Mouse (Mus musculus): ENCODE data around the gene Scarf1. TPM values are rescaled to one million over a fixed set of nuclear protein-coding genes. Genes with fewer than 3 reads are reported as not detected.

The Scarf1 gene
- not detected for polyA plus RNA-seq (2014; fragmentation: Illumina TruSeq; extraction: RNeasy Lipid Tissue Mini Kit (QIAGEN cat#74804); ENCODE audit: low read depth, low replicate concordance)

GRCm38 (mm10) chr11:75513336-75513735, at the start of gene Scarf1:
Scarf1 (plus strand) TSS chr11:75513540.

GRCm38 (mm10) chr11:75486601-75487285, 26.6 kb upstream of the Scarf1 start, which contains the start of gene Prpf8:
Prpf8 (plus strand) TSS chr11:75486816.

GRCm38 (mm10) chr11:75509741-75510626, 3.4 kb upstream of the Scarf1 start, which contains the start of gene Rilp:
Rilp (plus strand) TSS chr11:75510094.

GRCm38 (mm10) chr11:75531469-75532242, 18.3 kb downstream of the Scarf1 start, which contains the start of gene Slc43a2:
Slc43a2 (plus strand) TSS chr11:75531694.

Other genes with a start within 250 kb of the Scarf1 start
- 25.2 TPM for gene Rpa1, start 165.2 kb upstream of the Scarf1 start, polyA plus RNA-seq (2014; fragmentation: Illumina TruSeq; extraction: RNeasy Lipid Tissue Mini Kit (QIAGEN cat#74804); ENCODE audit: low read depth, low replicate concordance)
- gene Smyd4, start 165.1 kb upstream of the Scarf1 start, polyA plus RNA-seq (2014; fragmentation: Illumina TruSeq; extraction: RNeasy Lipid Tissue Mini Kit (QIAGEN cat#74804); ENCODE audit: low read depth, low replicate concordance) = 2.5 TPM
- 1.6 TPM for gene Serpinf1, start 90.8 kb upstream of the Scarf1 start, polyA plus RNA-seq (2014; fragmentation: Illumina TruSeq; extraction: RNeasy Lipid Tissue Mini Kit (QIAGEN cat#74804); ENCODE audit: low read depth, low replicate concordance)
- not detected for gene Serpinf2, start 73.9 kb upstream of the Scarf1 start, polyA plus RNA-seq (2014; fragmentation: Illumina TruSeq; extraction: RNeasy Lipid Tissue Mini Kit (QIAGEN cat#74804); ENCODE audit: low read depth, low replicate concordance)
- gene Wdr81, start 58.8 kb upstream of the Scarf1 start, polyA plus RNA-seq (2014; fragmentation: Illumina TruSeq; extraction: RNeasy Lipid Tissue Mini Kit (QIAGEN cat#74804); ENCODE audit: low read depth, low replicate concordance) = 0.06 TPM
- gene Tlcd2, start 51.8 kb upstream of the Scarf1 start, polyA plus RNA-seq (2014; fragmentation: Illumina TruSeq; extraction: RNeasy Lipid Tissue Mini Kit (QIAGEN cat#74804); ENCODE audit: low read depth, low replicate concordance) = 8.8 TPM
- gene Prpf8, start 26.7 kb upstream of the Scarf1 start, polyA plus RNA-seq (2014; fragmentation: Illumina TruSeq; extraction: RNeasy Lipid Tissue Mini Kit (QIAGEN cat#74804); ENCODE audit: low read depth, low replicate concordance) = 28.1 TPM
- gene Rilp, start 3.4 kb upstream of the Scarf1 start, polyA plus RNA-seq (2014; fragmentation: Illumina TruSeq; extraction: RNeasy Lipid Tissue Mini Kit (QIAGEN cat#74804); ENCODE audit: low read depth, low replicate concordance) = 0.47 TPM
- gene Slc43a2, start 18.2 kb downstream of the Scarf1 start, polyA plus RNA-seq (2014; fragmentation: Illumina TruSeq; extraction: RNeasy Lipid Tissue Mini Kit (QIAGEN cat#74804); ENCODE audit: low read depth, low replicate concordance) = 2.4 TPM
- 235 TPM for gene Pitpna, start 74.6 kb downstream of the Scarf1 start, polyA plus RNA-seq (2014; fragmentation: Illumina TruSeq; extraction: RNeasy Lipid Tissue Mini Kit (QIAGEN cat#74804); ENCODE audit: low read depth, low replicate concordance)
- 59.1 TPM for gene Inpp5k, start 117.4 kb downstream of the Scarf1 start, polyA plus RNA-seq (2014; fragmentation: Illumina TruSeq; extraction: RNeasy Lipid Tissue Mini Kit (QIAGEN cat#74804); ENCODE audit: low read depth, low replicate concordance)
- gene Myo1c, start 137.0 kb downstream of the Scarf1 start, polyA plus RNA-seq (2014; fragmentation: Illumina TruSeq; extraction: RNeasy Lipid Tissue Mini Kit (QIAGEN cat#74804); ENCODE audit: low read depth, low replicate concordance) = 8.8 TPM
- 290 TPM for gene Crk, start 165.7 kb downstream of the Scarf1 start, polyA plus RNA-seq (2014; fragmentation: Illumina TruSeq; extraction: RNeasy Lipid Tissue Mini Kit (QIAGEN cat#74804); ENCODE audit: low read depth, low replicate concordance)
- gene Ywhae, start 219.3 kb downstream of the Scarf1 start, polyA plus RNA-seq (2014; fragmentation: Illumina TruSeq; extraction: RNeasy Lipid Tissue Mini Kit (QIAGEN cat#74804); ENCODE audit: low read depth, low replicate concordance) = 1,318 TPM

Data from sigmoid colon, adult 10 weeks (tissue).